Mouse (Mus musculus) T-cell, adult 2 months (primary cell): ENCODE results near the gene Arntl2.
"Not testable (repeated sequence)": the region's sequence is repeated elsewhere in the genome, so short reads cannot be mapped to it uniquely, and the experiment has no call there.

Experiments
- DNase-seq: peaks from one replicate; pipeline ENCODE4 v3.0.0; 2022; ENCODE audit warnings: low spot score

The Arntl2 gene

DNA sequence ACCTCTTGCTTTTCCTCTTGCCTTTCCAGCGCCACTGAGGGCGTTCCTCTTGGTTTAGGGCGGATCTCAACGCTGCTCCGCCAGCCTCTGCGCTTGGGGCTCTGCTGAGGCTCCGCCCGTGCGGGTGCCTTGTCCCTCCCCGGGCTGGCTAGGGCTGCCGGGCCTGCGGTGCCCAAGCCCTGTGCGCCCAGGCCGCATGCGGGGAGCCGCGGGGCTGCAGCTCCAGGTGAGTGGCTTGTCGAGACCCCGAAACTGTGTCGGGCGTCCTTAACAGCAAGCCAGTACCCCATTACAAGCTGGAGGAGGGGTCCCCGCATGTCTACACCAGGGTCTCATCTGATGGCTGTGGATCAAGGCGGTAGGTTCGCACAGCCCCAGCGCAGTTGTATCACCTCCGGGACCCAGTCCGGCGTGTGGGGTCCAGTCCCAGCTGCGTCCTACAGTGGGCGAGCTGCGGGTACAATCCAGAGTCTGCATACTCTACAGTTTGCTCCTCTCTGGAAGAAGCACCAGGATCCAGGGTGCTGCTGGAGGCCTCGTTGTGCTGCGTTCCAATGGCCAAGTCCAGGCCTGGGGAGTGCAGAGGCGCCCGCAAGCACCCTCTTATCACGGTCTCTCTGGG lies at the start of gene Arntl2:
Arntl2 (plus strand) TSS at position 132 of the 622 bp plus-strand sequence.
- DNase-seq: no peak

DNA sequence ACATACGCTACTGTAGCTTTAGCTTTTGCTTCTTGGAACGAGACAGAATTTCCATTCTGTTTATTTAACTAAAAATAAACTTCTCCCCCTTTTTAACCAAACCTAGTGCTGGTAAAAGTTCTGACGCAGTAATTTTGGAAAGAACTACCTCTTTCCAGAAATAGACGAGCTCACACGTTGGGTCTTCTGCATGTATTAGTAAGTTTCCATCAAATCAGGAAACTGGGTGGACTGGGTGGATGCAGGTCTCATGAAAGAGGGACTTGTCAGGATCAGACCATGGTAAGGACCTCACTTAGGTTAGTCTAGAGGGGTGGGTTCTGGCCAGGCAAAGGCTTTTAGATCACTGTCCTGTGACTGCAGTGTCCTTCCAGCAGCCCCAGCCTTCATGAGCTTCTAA lies 49.3 kb upstream of the Arntl2 start:
- no peak for DNase-seq

DNA sequence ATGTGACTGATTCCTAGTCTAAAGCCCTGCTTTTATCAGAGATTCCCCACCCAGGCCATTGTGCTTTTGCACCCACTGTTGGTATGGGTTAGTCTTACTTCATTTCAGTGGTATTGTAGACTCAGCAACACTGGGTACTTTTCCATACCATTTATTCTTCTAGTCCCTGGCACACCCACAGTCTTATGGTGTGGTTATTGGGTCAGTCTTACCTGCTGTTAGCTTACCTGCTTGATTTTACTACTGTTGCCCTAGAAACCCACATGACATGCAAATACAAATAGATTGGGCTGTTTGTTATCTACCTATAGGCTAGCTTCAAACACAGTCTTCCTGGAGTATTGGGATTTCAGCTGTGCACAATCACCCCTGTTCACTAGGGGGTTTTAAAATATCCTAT lies 48.8 kb upstream of the Arntl2 start:
- no peak for DNase-seq

DNA sequence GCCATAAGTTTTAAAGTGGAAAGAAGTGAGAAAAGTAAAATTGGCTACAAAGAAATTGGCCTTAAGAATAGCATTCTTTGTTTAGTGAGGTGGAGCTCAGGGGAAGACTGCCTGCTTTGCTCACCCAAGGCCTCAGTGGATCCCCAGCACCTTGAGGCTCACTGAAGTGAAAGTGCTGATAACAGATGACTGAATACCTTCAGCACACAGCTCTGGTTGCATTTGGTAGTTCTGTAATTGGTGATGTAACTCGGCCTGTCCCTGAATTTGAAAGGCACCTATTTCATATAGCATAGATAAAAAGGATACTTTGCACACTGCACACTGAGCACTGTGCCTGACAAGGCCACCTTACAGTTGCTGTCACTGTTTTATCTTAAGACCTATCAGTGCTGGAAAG lies 47.6 kb upstream of the Arntl2 start:
- no peak for DNase-seq

DNA sequence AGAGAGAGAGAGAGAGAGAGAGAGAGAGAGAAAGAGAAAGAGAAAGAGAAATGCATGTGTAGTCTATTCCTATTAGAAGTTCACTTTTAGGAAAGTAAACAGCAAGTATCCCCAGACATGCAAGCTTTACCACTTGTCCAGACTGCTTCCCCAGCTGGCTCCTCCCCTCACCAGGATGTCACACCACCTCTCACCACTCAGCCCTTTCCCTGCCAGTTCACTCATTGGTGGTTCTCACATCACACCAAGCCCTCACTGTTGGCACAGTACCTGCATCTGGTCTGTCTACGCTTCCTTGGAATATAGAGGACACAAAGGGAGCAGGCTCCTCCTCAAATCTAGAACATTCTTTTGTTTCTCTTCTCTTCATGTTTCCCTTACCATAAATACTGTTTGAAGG lies 44.2 kb upstream of the Arntl2 start:
- no peak for DNase-seq

DNA sequence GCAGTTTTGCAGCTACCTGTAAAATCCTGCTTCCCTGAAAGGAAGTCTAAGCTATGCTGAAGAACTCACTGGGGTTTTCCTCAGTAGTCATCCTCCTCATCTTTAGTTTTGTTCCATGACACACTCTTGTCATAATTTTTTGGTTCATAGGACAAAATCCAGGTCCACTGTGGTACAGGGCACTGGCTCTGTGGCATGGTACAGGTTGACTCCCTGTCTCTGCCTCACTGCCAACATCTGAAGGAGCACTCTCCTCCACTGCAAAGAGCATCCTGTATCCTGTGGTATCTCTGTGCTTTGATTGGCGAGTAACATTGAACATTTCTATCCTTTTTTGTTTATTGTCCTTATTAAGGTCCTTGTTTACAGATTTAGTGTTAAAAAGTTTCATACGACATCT lies 43.7 kb upstream of the Arntl2 start:
- no peak for DNase-seq

DNA sequence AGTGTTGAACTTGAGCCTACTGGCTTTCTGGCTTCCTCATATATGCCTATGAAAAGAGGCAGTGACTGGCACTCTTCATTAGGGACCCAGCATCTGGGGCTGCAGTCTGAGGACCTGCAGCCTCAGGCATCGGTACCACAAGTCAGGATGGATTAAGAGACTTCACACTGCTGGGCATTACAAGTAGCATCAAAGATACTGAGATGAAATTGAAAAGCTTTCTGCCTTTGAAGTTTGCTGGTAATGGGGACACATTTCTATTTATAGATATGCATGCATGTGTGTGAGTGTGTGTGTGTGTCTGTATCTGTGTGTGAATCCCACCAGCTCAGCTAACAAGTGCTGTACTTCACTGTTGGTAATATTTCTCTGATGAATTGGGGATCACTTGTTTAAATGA lies 43.2 kb upstream of the Arntl2 start:
- DNase-seq: no peak

DNA sequence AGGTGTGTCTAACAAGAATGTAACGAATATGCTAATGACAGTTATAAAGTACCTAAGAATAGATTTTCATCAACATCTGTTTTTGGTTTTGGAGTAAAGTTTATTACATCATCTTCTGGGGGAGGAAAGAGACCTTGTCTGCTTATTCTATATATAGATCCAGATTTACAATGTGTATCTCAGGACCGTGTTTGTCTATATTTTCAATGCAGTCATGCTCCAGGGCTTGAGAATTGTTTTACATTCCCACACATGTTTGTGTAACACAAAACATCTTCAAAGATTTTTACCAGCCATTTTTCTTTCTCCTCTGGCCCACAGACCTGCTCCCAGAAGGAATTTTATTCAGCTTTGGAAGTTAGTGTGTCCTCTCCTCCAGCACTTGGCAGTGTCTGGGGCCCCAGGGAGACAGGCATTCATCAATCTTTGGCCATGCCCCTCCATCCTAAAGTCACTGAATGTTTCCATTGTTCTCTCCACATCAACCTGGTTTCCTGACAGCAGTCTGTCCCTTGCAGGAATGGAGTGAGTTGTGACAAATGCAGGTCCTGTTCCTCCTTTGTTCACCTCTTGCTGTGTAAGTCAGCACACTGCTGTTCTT lies 42.2 kb upstream of the Arntl2 start:
- DNase-seq: no peak

DNA sequence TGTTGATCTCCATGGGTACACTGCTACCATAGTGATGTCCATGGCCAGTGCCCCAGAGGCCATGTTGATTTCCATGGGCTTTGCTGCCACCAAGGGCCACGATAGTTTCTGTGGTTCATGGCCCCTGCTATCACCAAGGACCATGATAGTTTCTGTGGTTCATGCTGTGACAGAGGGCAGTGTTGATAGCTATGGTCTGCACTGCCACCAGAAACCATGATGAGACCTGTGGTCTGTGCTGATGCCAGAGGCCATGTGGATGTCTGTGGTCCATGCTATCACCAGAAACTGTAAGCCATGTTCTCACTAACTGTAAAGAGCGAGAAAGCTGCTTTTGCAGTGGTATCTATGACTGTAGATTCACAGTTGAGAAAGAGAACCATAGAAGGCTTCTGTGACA lies 40.7 kb upstream of the Arntl2 start:
- DNase-seq: no peak

DNA sequence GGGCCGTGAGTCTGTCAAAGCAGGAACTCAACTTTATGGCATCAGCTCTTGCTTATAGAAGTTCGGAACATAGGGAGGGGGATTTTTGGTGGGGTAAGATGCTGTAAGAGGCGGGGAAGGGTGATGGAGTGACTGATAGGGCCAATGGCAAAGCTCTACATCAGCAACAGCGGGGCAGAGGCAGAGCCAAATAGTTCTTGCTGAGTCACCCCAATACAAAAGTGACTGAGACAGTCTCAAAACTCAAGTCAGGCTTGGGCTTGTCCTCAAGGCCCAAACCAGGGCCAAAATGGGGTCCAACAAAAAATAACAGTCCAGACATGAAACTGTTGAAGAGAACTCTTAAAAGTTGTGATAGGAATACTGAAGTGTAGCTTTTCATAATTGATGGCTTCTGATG lies 40.2 kb upstream of the Arntl2 start:
- no peak for DNase-seq

DNA sequence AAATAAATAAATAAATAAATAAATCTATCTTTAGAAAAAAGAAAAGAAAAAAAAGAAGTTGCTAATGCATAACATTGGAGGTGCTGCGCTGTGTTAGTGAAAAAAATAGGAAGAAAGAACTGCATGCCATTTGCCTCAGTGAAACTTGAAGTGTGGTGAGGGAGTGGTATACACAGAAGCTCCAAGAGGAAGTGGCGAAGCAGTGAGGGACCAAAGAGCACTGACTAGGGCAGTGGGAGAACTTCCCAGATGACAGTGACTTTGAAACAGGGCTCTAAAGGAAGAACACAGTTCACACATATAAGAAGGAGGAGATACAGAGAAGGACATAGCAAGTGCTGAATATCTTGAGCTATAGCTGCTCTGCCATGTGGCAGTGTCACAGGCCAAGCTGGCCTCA lies 36.8 kb upstream of the Arntl2 start:
- no peak for DNase-seq

DNA sequence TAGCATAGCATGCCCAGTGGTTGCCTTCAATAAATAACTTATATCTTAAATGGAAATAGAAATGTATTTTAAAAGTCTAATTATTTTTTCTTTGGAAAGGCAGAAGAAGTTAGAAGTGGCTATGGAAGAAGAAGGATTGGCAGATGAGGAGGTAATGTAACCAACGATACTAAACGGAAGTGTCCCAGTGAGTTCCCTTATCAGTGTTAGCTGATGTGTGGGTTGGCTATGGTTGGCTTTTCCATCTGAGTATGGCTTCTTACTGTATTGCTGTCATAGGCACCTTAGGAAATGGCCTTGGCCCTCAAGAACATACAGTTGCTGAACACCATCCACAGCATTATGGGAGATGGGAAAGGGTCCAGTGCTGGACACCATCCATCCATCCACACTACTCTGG lies 35.8 kb upstream of the Arntl2 start:
- no peak for DNase-seq

DNA sequence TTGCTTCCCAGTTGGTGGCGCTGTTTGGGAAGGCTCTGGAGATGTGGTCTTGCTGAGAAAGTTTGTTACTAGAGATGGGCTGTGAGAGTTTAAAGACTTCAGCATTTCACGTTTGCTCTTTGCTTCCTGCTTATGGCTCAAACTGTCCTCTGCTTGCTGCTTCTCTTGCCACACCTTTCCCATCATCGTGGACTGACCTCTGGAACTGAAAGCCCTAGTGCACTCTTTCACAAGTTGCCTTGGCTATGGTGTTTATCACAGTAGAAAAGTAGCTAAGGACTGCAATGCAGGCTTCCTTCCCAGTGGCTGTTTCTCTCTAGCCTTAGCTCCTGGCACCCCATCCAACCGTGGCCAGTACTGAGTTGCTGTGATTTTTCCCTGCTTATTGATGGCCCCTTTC lies 35.1 kb upstream of the Arntl2 start:
- no peak for DNase-seq

DNA sequence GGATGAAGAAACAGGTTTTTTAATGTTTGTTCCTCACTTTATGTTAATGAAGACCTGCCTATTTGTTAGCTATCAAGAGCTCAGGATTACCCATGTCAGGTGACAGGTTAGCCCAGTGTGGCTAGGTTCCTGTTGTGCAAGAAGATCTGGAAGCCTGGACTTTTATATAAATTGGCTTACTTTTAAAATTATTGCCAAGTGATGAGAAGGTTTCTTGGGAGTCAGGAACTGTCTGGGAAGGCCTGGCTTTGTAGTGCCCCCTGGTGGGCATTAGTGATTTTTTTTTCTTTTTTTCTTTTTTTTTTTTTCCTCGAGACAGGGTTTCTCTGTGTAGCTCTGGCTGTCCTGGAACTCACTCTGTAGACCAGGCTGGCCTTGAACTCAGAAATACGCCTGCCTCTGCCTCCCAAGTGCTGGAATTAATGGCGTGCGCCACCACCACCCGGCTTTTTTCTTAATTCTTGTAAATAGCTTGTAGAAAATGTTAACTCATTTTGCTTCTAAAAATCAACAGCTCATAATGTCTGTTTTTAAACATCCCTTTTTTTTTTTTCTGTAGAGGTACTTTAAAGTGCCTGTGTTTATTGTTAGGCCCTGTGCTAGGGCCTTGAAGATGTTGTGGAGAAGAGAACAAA lies 33.5 kb upstream of the Arntl2 start:
- DNase-seq: no peak

DNA sequence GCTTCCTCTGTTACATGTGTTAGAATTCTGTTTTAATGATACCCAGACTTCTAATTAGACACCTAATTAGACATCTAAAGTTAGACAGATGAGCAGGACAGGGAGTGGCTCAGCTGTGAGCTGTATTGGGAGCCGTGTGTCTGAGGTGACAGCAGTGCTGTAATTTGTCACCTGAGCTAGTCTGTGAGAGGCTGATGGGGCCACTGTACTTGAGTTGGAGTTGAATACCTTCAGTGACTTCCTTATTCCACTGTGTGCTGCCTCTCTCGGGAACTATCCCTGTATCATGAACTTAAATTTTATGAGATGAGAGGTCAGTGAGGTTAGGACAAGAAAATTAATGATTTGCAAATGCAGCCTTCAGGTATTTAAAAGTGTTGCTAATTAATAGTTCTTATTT lies 31.3 kb upstream of the Arntl2 start:
- DNase-seq: no peak

DNA sequence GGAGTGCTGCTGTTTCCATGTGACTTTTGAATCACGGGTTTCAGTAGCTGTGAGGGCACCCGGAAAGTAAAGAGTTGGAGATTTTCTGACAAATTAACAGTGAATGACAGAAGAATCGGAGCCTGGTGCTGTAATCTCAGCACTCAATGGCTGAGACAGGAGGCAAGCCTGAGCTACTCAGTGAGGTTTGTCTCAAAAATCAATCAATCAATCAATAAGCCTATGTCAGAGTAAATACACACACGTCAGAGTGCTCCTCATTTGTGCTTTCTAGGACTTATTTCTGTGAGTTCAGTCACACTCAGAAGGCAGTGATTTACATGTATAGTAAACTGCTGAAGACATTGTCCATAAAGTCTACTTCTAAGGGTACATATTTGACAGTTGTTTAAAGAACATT lies 30.6 kb upstream of the Arntl2 start:
- no peak for DNase-seq

DNA sequence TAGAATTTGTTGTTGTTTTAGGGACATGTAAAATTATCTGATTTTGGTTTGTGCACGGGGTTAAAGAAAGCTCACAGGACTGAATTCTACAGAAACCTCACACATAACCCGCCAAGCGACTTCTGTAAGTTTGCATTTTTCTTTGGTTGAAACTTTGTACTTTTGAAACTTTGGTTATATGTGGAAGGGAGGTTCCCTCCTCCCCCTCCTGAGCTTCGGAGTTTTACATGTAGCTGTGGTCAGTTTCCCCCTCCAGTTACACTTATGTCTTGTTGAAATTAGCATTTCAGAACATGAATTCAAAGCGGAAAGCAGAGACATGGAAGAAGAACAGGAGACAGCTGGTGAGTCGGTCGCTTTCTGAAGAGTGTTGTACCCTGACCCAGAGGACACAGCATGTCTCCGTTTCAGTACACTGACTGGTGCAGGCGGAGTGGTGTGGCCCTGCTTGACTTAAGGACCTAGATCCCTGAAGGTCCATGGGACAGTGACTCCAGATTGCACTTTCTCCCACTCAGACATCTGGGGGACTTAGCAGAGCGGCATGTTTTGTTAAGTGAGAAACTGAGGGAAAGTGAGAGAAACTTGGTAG lies 26.9 kb upstream of the Arntl2 start:
- no peak for DNase-seq

DNA sequence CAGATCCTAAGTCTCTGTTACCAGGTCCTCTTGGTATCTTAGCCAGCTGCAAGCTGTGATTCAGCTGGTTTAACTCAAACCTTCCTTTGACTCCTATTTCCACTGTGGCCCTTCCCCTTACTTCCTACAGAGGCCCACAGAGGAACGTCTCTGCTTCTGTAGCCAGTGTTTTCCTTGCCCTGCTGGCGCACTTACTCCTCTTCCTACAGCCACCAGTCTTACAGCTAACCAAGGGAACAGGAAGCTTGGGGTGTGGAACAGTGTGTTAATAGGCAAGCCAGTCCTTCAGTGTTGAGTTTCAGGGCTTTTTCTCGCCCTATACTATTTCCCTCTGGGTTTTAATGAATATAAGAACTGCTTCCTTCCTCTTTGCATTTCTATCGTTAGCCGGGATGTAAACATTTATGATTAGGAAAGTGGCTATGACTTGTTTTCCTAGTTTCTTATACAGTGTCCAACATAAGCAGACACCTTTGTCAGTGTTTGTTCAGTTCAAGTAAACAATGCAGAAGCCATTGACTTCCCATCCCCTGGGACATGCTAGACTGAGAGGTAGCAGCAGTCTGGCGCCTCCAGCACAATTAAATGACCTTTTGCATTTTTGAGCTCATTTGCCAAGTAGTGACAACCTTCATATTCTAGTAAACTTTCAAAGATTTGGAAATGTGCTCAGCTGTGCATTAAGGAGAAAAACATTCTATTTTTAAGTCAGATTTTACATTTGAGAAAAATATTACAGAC lies 25.7 kb upstream of the Arntl2 start:
- DNase-seq: no peak

DNA sequence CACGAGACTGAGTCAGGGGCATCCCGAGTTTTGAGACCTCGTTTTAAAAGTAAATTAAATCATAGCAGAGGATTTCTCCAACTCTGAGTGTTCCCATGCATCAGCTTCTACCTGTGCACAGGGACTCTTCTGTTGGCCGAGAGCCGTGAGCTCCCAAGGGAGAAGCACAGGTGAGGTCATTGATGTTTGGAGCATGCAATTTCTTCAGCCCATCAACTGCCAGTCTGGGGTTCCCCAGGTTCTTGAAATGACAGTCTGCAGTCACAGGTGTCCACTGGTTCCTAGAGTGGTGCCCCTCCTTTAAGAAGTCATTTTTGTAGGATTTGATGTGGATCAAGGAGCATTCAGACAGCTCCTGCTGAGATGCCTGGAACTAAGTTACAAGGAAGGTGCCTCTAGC lies 25.0 kb upstream of the Arntl2 start:
- DNase-seq: no peak

DNA sequence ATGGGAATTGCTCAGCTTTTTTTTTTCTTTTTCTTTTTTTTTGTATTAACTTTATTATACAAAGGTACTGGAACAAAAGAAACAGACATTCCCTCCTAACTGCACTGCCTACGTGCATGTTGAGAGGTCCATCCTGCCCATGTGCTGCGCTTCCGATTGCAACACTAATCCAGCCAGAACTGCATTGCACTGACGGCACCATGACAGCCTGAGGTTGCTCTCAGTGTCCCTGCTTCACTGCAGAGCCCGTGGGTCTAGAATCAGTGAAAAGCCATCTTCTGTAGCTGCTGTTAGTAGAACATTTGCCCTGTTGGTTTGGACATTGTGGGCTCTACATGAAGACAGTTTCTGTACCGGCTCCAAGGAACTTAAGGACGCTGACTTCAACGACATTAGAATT lies 20.0 kb upstream of the Arntl2 start:
- not testable (repeated sequence) for DNase-seq

DNA sequence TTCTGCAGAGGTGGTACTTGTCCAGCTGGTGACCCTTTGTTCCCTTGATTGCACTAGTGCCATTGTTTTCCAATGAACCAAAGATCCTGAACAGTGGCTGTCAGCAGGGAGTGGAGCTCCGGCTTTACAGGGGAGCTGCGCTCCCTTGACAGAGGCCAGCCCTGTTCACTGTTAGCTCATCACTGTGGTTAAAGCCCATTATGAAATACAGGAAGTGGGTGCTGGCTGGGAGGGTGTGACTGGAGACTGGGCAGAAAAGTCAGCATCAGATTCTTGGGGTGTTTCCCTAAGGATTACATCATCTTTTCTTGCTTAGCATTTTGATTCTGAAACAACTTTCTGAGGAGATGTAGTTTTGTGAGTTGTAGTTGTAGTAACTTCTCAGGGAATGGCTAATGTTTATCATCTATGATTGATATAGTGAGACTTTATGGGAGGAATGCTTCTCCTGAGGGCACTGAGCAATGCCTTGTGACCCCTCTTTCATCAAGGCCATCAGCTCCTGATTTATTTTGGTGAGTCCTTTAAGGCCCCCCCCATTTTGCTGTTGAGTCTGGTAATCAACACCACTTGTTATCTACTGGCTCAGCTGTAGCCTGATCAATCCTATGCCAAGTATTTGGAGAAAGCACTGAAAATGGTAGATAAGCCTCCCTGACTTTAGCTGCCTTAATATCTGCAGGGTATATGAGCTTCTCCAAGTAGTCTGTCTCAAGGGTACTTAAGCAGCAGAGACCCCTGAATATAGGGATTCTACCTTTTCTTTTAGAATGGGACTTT lies 19.1 kb upstream of the Arntl2 start:
- DNase-seq: no peak

DNA sequence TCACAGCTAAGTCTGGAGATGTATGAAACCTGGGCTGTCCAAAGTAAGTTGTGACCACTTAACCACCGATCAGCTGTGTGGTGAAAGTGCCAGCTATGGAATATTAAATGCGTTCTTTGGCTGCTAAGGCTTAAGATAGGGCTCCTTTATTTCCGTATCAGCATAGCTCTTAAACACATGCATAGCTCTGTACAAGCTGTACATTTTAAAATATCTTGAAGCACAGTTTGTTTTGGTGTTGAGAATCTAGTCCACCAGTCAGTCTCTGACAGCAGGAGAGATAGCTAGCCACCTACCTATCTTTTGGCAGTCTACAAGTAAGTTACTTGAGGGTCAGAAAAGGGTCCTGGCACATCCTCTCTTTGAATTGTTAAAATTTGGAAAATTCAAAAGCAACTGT lies 17.8 kb upstream of the Arntl2 start:
- no peak for DNase-seq
